Mouse (Mus musculus): ENCODE data around the gene Psmb7. TPM values are rescaled to one million over a fixed set of nuclear protein-coding genes. Genes with fewer than 3 reads are reported as not detected.
A peak's percentile ranks its signal among the peaks of the same experiment; 100 is the strongest.

The Psmb7 gene
- polyA plus RNA-seq, 1 experiment from 2014 or later = 282 TPM

DNA sequence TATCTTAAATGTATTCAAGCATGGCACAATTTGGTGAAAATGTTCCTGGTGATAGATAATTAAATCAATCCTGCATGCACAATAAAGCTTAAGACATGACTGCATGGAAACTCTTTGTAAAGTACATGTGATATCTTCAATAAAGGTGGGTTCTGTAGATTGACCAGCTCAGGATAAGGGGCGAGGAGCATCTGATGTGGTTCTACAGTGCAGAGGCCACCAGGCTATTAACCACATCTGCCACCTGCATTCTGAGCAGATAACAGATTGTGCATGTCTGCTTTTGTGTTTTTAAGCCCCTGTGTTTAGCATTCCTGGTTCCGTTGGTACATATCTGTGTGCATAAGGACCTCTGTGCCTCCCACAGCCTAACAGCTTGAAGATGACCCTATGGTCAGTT lies 100.7 kb downstream of the Psmb7 start:
- Histone ChIP-seq H3K36me3 (ENCODE audit: control insufficient read depth, insufficient read depth, low read length) (no peaks in the 10 kb centered on the region), H3K9me3 (ENCODE audit: control insufficient read depth, low read length) (no peaks in the 10 kb centered on the region), H3K9ac (replicated peaks; ENCODE audit: low read length) (no peak overlapping the region), H3K27ac (replicated peaks; ENCODE audit: low read depth, low read length) (no peak overlapping the region), H3K4me1 (ENCODE audit: control insufficient read depth, insufficient read depth, low read length) (peaks cover 31% of the 10 kb centered on the region), H3K27me3 (ENCODE audit: control insufficient read depth, insufficient read depth, low read length) (no peaks in the 10 kb centered on the region), H3K4me3 (replicated peaks; ENCODE audit: low read depth, low read length) (no peak overlapping the region), H3K4me2 (ENCODE audit: low read length) (no peak overlapping the region)
- 80% methylated on average over 2 of the region's 2 CpGs for WGBS
- DNase-seq (no peak), ATAC-seq (ENCODE audit: low FRiP score, low TSS enrichment) (no peak)

DNA sequence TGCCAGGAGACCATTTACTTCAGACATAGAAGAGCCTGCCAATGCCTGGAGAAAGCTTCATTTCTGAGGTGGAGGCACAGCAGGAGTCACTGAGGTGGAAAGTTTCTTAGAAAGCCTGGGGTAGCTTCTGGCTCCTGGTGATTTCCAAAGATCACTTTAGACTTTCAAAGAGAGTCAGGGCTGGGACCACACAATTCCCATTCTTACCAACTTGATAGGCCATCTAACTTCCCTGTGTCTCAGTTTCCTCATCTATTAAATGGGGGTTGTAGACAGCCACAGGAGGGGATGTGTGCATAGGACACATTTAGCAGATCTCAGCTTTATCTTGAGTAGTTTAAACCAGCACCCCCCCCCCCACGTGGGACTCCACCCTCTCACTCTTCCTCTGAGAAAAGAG lies 101.5 kb downstream of the Psmb7 start:
- ATAC-seq (ENCODE audit: low FRiP score, low TSS enrichment) = no peak
- 59% methylated on average over 1 of the region's 1 CpGs for WGBS
- Histone ChIP-seq H3K36me3 (ENCODE audit: control insufficient read depth, insufficient read depth, low read length) (no peaks in the 10 kb centered on the region), H3K9me3 (ENCODE audit: control insufficient read depth, low read length) (no peaks in the 10 kb centered on the region), H3K27me3 (ENCODE audit: control insufficient read depth, insufficient read depth, low read length) (no peaks in the 10 kb centered on the region), H3K4me2 (ENCODE audit: low read length) (no peak overlapping the region), H3K4me3 (replicated peaks; ENCODE audit: low read depth, low read length) (no peak overlapping the region), H3K4me1 (ENCODE audit: control insufficient read depth, insufficient read depth, low read length) (peaks cover 29% of the 10 kb centered on the region), H3K27ac (replicated peaks; ENCODE audit: low read depth, low read length) (no peak overlapping the region), H3K9ac (replicated peaks; ENCODE audit: low read length) (no peak overlapping the region)
- DNase-seq = no peak

DNA sequence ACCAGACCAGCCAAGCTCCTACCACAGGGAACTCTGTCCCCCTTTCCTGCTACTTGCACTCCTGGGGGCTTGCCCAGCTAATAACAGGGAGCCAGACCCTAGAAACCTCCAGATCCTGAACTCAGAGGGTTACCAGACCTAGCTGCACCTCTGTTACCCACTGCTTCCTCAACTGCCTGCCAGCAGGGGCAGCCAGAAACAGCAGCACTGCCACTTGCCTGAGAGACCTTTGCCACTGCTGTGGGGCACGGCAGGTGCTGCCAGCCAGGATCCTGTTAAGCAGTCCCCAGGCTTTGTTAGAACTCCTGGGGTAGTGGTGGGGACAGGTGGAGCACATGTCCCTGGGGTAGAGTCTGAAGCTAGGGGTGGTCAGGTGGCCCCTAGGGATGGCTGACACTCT lies 102.3 kb downstream of the Psmb7 start:
- DNase-seq (no peak), ATAC-seq (ENCODE audit: low FRiP score, low TSS enrichment) (no peak)
- WGBS = 84% methylated on average over 1 of the region's 1 CpGs
- H3K36me3 ChIP-seq (ENCODE audit: control insufficient read depth, insufficient read depth, low read length) = no peaks in the 10 kb centered on the region
- H3K9me3 ChIP-seq (ENCODE audit: control insufficient read depth, low read length) = no peaks in the 10 kb centered on the region
- no peak overlapping the region for H3K4me2 ChIP-seq (ENCODE audit: low read length)
- no peak overlapping the region for H3K4me3 ChIP-seq (replicated peaks; ENCODE audit: low read depth, low read length)
- H3K4me1 ChIP-seq (ENCODE audit: control insufficient read depth, insufficient read depth, low read length) = peaks cover 24% of the 10 kb centered on the region
- no peak overlapping the region for H3K9ac ChIP-seq (replicated peaks; ENCODE audit: low read length)
- no peak overlapping the region for H3K27ac ChIP-seq (replicated peaks; ENCODE audit: low read depth, low read length)
- no peaks in the 10 kb centered on the region for H3K27me3 ChIP-seq (ENCODE audit: control insufficient read depth, insufficient read depth, low read length)

DNA sequence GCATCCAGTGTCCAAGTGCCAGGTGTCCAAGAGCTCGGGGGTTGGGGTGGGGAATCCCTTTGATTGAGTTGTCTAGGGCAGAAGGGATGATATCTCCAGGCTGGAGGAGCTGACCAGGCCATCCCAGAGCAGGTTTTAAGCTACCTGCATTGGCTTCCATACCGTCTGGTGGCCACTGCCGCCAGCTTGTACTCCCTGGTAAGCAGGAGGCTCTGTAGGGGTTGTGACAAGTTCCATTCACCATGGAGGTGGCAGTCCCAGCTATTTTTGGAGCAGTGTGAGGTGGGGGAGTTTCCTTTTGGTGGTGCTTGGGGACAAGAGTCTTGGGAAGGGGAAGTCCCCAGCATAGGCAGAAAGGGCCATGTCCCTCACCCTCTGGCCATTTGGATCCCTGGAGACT lies 102.8 kb downstream of the Psmb7 start:
- DNase-seq = no peak
- no peaks in the 10 kb centered on the region for H3K27me3 ChIP-seq (ENCODE audit: control insufficient read depth, insufficient read depth, low read length)
- no peak overlapping the region for H3K9ac ChIP-seq (replicated peaks; ENCODE audit: low read length)
- peaks cover 23% of the 10 kb centered on the region for H3K4me1 ChIP-seq (ENCODE audit: control insufficient read depth, insufficient read depth, low read length)
- no peak overlapping the region for H3K27ac ChIP-seq (replicated peaks; ENCODE audit: low read depth, low read length)
- WGBS = 70% methylated on average over 3 of the region's 3 CpGs
- no peak overlapping the region for H3K4me2 ChIP-seq (ENCODE audit: low read length)
- H3K9me3 ChIP-seq (ENCODE audit: control insufficient read depth, low read length) = no peaks in the 10 kb centered on the region
- H3K36me3 ChIP-seq (ENCODE audit: control insufficient read depth, insufficient read depth, low read length) = no peaks in the 10 kb centered on the region
- H3K4me3 ChIP-seq (replicated peaks; ENCODE audit: low read depth, low read length) = no peak overlapping the region
- ATAC-seq (ENCODE audit: low FRiP score, low TSS enrichment) = no peak

DNA sequence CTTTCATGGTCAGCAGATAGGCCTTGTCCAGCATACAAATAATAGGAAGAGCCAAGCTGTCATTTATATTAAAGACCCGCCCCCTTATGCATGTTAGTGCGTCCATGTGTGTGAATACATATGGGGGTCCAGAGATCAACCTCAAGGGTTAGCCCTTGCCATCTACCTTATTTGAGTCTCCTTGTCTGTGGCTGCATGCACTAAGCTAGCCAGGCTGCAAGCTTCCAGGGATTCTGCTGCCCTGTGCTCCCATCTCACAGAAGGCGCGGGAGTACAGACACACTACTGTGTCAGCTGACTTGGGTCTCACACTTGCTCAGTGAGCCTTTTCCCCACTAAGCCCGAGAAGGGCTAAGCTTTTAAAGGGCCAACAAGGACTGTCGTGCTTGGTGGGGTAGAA lies 103.2 kb downstream of the Psmb7 start:
- WGBS = 72% methylated on average over 6 of the region's 6 CpGs
- Histone ChIP-seq H3K4me1 (ENCODE audit: control insufficient read depth, insufficient read depth, low read length) (peaks cover 22% of the 10 kb centered on the region), H3K4me2 (ENCODE audit: low read length) (no peak overlapping the region), H3K27ac (replicated peaks; ENCODE audit: low read depth, low read length) (no peak overlapping the region), H3K27me3 (ENCODE audit: control insufficient read depth, insufficient read depth, low read length) (no peaks in the 10 kb centered on the region), H3K9me3 (ENCODE audit: control insufficient read depth, low read length) (no peaks in the 10 kb centered on the region), H3K4me3 (replicated peaks; ENCODE audit: low read depth, low read length) (no peak overlapping the region), H3K36me3 (ENCODE audit: control insufficient read depth, insufficient read depth, low read length) (no peaks in the 10 kb centered on the region), H3K9ac (replicated peaks; ENCODE audit: low read length) (no peak overlapping the region)
- DNase-seq (no peak), ATAC-seq (ENCODE audit: low FRiP score, low TSS enrichment) (no peak)

DNA sequence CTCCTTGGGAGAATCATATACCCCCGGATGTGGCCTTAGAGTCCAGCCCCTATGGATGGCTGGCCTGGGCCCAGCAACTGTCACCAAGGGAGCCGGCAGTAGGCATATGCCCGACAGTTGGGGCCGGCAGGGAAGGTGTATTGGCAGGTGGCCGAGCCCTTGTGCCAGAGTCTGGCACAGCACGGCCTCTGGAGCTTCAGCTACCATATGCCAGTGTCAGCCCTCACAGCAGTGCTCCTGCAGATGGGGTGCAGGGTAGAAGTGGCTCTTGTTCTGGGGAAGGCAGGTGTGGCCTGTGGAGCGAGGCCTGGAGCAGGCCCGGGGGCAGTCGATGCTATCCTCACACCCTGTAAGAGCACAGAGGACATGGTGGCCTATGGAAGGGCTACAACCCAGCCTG lies 104.2 kb downstream of the Psmb7 start:
- H3K27ac ChIP-seq (replicated peaks; ENCODE audit: low read depth, low read length) = no peak overlapping the region
- no peak overlapping the region for H3K9ac ChIP-seq (replicated peaks; ENCODE audit: low read length)
- no peaks in the 10 kb centered on the region for H3K9me3 ChIP-seq (ENCODE audit: control insufficient read depth, low read length)
- ATAC-seq (ENCODE audit: low FRiP score, low TSS enrichment) = peak; percentile 38
- H3K4me2 ChIP-seq (ENCODE audit: low read length) = no peak overlapping the region
- WGBS = 78% methylated on average over 9 of the region's 9 CpGs
- no peak overlapping the region for H3K4me3 ChIP-seq (replicated peaks; ENCODE audit: low read depth, low read length)
- H3K36me3 ChIP-seq (ENCODE audit: control insufficient read depth, insufficient read depth, low read length) = no peaks in the 10 kb centered on the region
- no peak for DNase-seq
- peaks cover 30% of the 10 kb centered on the region for H3K4me1 ChIP-seq (ENCODE audit: control insufficient read depth, insufficient read depth, low read length)
- no peaks in the 10 kb centered on the region for H3K27me3 ChIP-seq (ENCODE audit: control insufficient read depth, insufficient read depth, low read length)

Small RNA genes lying within 50 kb of the gene (microRNA-seq; reads per million reads assigned to microRNA genes)
- not detected for gene Gm27634

Other genes starting within 250 kb of the Psmb7 start
- 59.8 and 62.3 TPM in 2 replicates for gene Nek6, start 132.4 kb downstream of the Psmb7 start, polyA plus RNA-seq (2014; fragmentation: Nextera tagmentation; extraction: Ambion mirVana)
- 0.07 TPM in 1 of 2 replicates, not detected in the other for gene Nr5a1, start 70.5 kb upstream of the Psmb7 start, polyA plus RNA-seq (2014; fragmentation: Nextera tagmentation; extraction: Ambion mirVana)

All from midbrain, embryonic 14.5 days (tissue).